Mouse (Mus musculus): ENCODE measurements around the gene Erbb2. TPM values are rescaled to one million over a fixed set of nuclear protein-coding genes. Genes with fewer than 3 reads are reported as not detected.

Erbb2 gene
- polyA plus RNA-seq, 1 experiment from 2014 or later, result 26.9 TPM

- Histone ChIP-seq H3K27me3 (ENCODE audit: control insufficient read depth, insufficient read depth, low read length) (peaks cover 4% of the 10 kb centered on the region; the same call in 1 of the 2 replicates), H3K9ac (ENCODE audit: low read length) (no peak within 1 kb of the TSS), H3K9me3 (ENCODE audit: control insufficient read depth, low read length) (no peaks in the 10 kb centered on the region), H3K4me3 (ENCODE audit: low read depth, low read length) (no peak within 1 kb of the TSS), H3K36me3 (ENCODE audit: control insufficient read depth, insufficient read depth, low read length) (peaks cover 6% of the 10 kb centered on the region; the same call in 1 of the 2 replicates), H3K4me2 (replicated peaks; ENCODE audit: low read depth) (no peak within 1 kb of the TSS), H3K27ac (replicated peaks) (no peak within 1 kb of the TSS), H3K4me1 (replicated peaks; ENCODE audit: control insufficient read depth, insufficient read depth) (no peaks in the 10 kb centered on the region)
- no peak for DNase-seq (ENCODE audit: low spot score)
- ATAC-seq (ENCODE audit: low FRiP score, low TSS enrichment), result no peak
- WGBS, result 56% methylated on average over 14 of the region's 14 CpGs
- TF ChIP-seq EP300 (optimal IDR thresholded peaks at IDR 0.05) (no peak), CTCF (IDR thresholded peaks at IDR 0.05; ENCODE audit: low read depth) (no peak)
Observed at GRCm38 (mm10) chr11:98383261-98384030, 28.8 kb upstream of the Erbb2 start, which contains the start of gene Tcap. Tcap (plus strand) TSS chr11:98383811.

- no peaks in the 10 kb centered on the region for H3K4me1 ChIP-seq (replicated peaks; ENCODE audit: control insufficient read depth, insufficient read depth)
Observed at GRCm38 (mm10) chr11:98384216-98384615, 28.1 kb upstream of the Erbb2 start.

GRCm38 (mm10) chr11:98384721-98385637 lies 27.3 kb upstream of the Erbb2 start:
- H3K9ac ChIP-seq (ENCODE audit: low read length), result no peak overlapping the region
- peaks cover 4% of the 10 kb centered on the region; the same call in 1 of the 2 replicates for H3K27me3 ChIP-seq (ENCODE audit: control insufficient read depth, insufficient read depth, low read length)

More at GRCm38 (mm10) chr11:98384216-98384615, 28.1 kb upstream of the Erbb2 start:
- Histone ChIP-seq H3K9me3 (ENCODE audit: control insufficient read depth, low read length) (no peaks in the 10 kb centered on the region), H3K27ac (replicated peaks) (no peak overlapping the region), H3K9ac (ENCODE audit: low read length) (no peak overlapping the region), H3K36me3 (ENCODE audit: control insufficient read depth, insufficient read depth, low read length) (no peaks in the 10 kb centered on the region), H3K4me3 (ENCODE audit: low read depth, low read length) (no peak overlapping the region), H3K4me2 (replicated peaks; ENCODE audit: low read depth) (no peak overlapping the region), H3K27me3 (ENCODE audit: control insufficient read depth, insufficient read depth, low read length) (peaks cover 4% of the 10 kb centered on the region; the same call in 1 of the 2 replicates)
- TF ChIP-seq CTCF (IDR thresholded peaks at IDR 0.05; ENCODE audit: low read depth), result no peak
- TF ChIP-seq EP300 (optimal IDR thresholded peaks at IDR 0.05), result no peak
- DNase-seq (ENCODE audit: low spot score) (no peak), ATAC-seq (ENCODE audit: low FRiP score, low TSS enrichment) (no peak)
- 79% methylated on average over 20 of the region's 20 CpGs for WGBS

GRCm38 (mm10) chr11:98385638-98386585 lies 26.4 kb upstream of the Erbb2 start, which contains the start of gene Pnmt:
Pnmt (plus strand) TSS chr11:98386450.
- TF ChIP-seq EP300 (optimal IDR thresholded peaks at IDR 0.05), result no peak
- TF ChIP-seq CTCF (IDR thresholded peaks at IDR 0.05; ENCODE audit: low read depth), result no peak
- no peaks in the 10 kb centered on the region for H3K36me3 ChIP-seq (ENCODE audit: control insufficient read depth, insufficient read depth, low read length)
- no peak within 1 kb of the TSS for H3K9ac ChIP-seq (ENCODE audit: low read length)
- no peak for DNase-seq (ENCODE audit: low spot score)
- no peaks in the 10 kb centered on the region for H3K4me1 ChIP-seq (replicated peaks; ENCODE audit: control insufficient read depth, insufficient read depth)
- no peaks in the 10 kb centered on the region for H3K9me3 ChIP-seq (ENCODE audit: control insufficient read depth, low read length)
- H3K4me3 ChIP-seq (ENCODE audit: low read depth, low read length), result no peak within 1 kb of the TSS
- H3K27me3 ChIP-seq (ENCODE audit: control insufficient read depth, insufficient read depth, low read length), result peaks cover 4% of the 10 kb centered on the region; the same call in 1 of the 2 replicates
- no peak within 1 kb of the TSS for H3K27ac ChIP-seq (replicated peaks)
- H3K4me2 ChIP-seq (replicated peaks; ENCODE audit: low read depth), result no peak within 1 kb of the TSS
- WGBS, result 52% methylated on average over 25 of the region's 25 CpGs
- ATAC-seq (ENCODE audit: low FRiP score, low TSS enrichment), result no peak

More at GRCm38 (mm10) chr11:98384721-98385637, 27.3 kb upstream of the Erbb2 start:
- Histone ChIP-seq H3K4me2 (replicated peaks; ENCODE audit: low read depth) (no peak overlapping the region), H3K9me3 (ENCODE audit: control insufficient read depth, low read length) (no peaks in the 10 kb centered on the region), H3K36me3 (ENCODE audit: control insufficient read depth, insufficient read depth, low read length) (no peaks in the 10 kb centered on the region), H3K4me3 (ENCODE audit: low read depth, low read length) (no peak overlapping the region), H3K27ac (replicated peaks) (no peak overlapping the region), H3K4me1 (replicated peaks; ENCODE audit: control insufficient read depth, insufficient read depth) (no peaks in the 10 kb centered on the region)
- 63% methylated on average over 8 of the region's 8 CpGs for WGBS
- TF ChIP-seq EP300 (optimal IDR thresholded peaks at IDR 0.05) (no peak), CTCF (IDR thresholded peaks at IDR 0.05; ENCODE audit: low read depth) (no peak)
- DNase-seq (ENCODE audit: low spot score) (no peak), ATAC-seq (ENCODE audit: low FRiP score, low TSS enrichment) (no peak)

DNA sequence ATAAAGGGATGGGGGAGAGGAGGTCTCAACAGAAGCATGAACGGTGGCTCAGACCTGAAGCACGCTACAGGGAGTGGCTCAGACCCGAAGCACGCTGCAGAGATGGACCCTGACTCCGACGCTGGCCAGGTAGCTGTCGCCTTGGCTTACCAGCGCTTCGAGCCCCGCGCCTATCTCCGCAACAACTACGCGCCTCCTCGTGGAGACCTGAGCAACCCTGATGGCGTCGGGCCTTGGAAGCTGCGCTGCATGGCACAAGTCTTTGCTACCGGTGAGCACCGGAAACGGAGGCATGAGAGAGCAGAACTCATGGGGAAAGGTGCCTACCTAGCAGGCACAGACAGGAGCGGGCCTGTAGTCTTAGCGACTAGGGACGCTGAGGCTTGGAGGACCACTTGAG lies 25.7 kb upstream of the Erbb2 start:
- Histone ChIP-seq H3K4me2 (replicated peaks; ENCODE audit: low read depth) (no peak overlapping the region), H3K9me3 (ENCODE audit: control insufficient read depth, low read length) (no peaks in the 10 kb centered on the region), H3K36me3 (ENCODE audit: control insufficient read depth, insufficient read depth, low read length) (no peaks in the 10 kb centered on the region), H3K9ac (ENCODE audit: low read length) (no peak overlapping the region), H3K4me1 (replicated peaks; ENCODE audit: control insufficient read depth, insufficient read depth) (no peaks in the 10 kb centered on the region), H3K27me3 (ENCODE audit: control insufficient read depth, insufficient read depth, low read length) (peaks cover 4% of the 10 kb centered on the region; the same call in 1 of the 2 replicates), H3K4me3 (ENCODE audit: low read depth, low read length) (no peak overlapping the region), H3K27ac (replicated peaks) (no peak overlapping the region)
- peak; percentile 45 for DNase-seq (ENCODE audit: low spot score)
- TF ChIP-seq EP300 (optimal IDR thresholded peaks at IDR 0.05), result no peak
- peak; percentile 42 for TF ChIP-seq CTCF (IDR thresholded peaks at IDR 0.05; ENCODE audit: low read depth)
- WGBS, result 11% methylated on average over 24 of the region's 24 CpGs
- ATAC-seq (ENCODE audit: low FRiP score, low TSS enrichment), result no peak
